Mouse (Mus musculus) heart, adult 2 months (tissue): ENCODE data around the gene Kifc3. TPM values are rescaled to one million over a fixed set of nuclear protein-coding genes. Genes with fewer than 3 reads are reported as not detected.

Experiments
- DNase-seq, 2 experiments: peaks; one replicate each; pipeline ENCODE4 v3.0.0; 2021
- H3K27ac ChIP-seq: fragments of 200-600 bp; 2 replicates; pipeline ENCODE4 v1.8.1; 2022
- H3K27me3 ChIP-seq: fragments of 200-500 bp; 2 replicates; pipeline ENCODE4 v1.6.1; 2012; ENCODE audit warnings: mild to moderate bottlenecking, low read length, inconsistent platforms, mixed read lengths; ENCODE audit not compliant: control insufficient read depth, insufficient read depth
- H3K36me3 ChIP-seq: fragments of 200-500 bp; 2 replicates; pipeline ENCODE4 v1.6.1; 2012; ENCODE audit warnings: low read length, inconsistent platforms; ENCODE audit not compliant: control insufficient read depth, insufficient read depth
- H3K4me1 ChIP-seq: fragments of 200-500 bp; 2 replicates; pipeline ENCODE4 v1.6.1; 2011; ENCODE audit warnings: low read length; ENCODE audit not compliant: control insufficient read depth, insufficient read depth
- H3K4me3 ChIP-seq: fragments of 200-600 bp; 2 replicates; pipeline ENCODE4 v1.8.1; 2022
- H3K79me2 ChIP-seq: fragments of 200-500 bp; replicated peaks from 2 replicates; pipeline ENCODE4 v1.6.1; 2012; ENCODE audit warnings: mild to moderate bottlenecking, inconsistent platforms, low read length, moderate library complexity, mixed read lengths; ENCODE audit not compliant: control insufficient read depth, insufficient read depth
- H3K9ac ChIP-seq: fragments of 200-500 bp; 2 replicates; pipeline ENCODE4 v1.6.1; 2012; ENCODE audit warnings: low read depth, mild to moderate bottlenecking, control low read depth, inconsistent platforms, low read length, mixed read lengths
- CTCF ChIP-seq: fragments of 200-600 bp; IDR thresholded peaks from 2 replicates; pipeline ENCODE4 v1.8.1; 2022; ENCODE audit warnings: antibody characterized with exemption, mild to moderate bottlenecking, moderate library complexity
- EP300 ChIP-seq: fragments of 200-500 bp; IDR thresholded peaks from 2 replicates; pipeline ENCODE4 v1.6.1; 2011; ENCODE audit warnings: low read depth, low read length, control low read depth; ENCODE audit not compliant: insufficient read depth
- POLR2A ChIP-seq: fragments of 200-500 bp; IDR thresholded peaks from 2 replicates; pipeline ENCODE4 v1.6.1; 2011; ENCODE audit warnings: mild to moderate bottlenecking, low read depth, low read length, control low read depth; ENCODE audit not compliant: insufficient read depth
- WGBS: fragments of 180-500 bp; shearing (Covaris S2); methylation state at CpG from one replicate; pipeline ENCODE4 v1.1.7; 2018; 5-methylcytosine and 5-hydroxymethylcytosine counted together
- intact Hi-C: fragments of 180-260 bp; cut with DNase I; formaldehyde crosslinking; loops from one replicate; pipeline ENCODE4 v1.15.1; 2025
- polyA plus RNA-seq: library from polyadenylated mRNA; depleted of rRNA; stranded (reverse); fragments of >200 nt; gene quantifications from 2 replicates; pipeline ENCODE4 v1.2.3, GENCODE M21; 2012
- total RNA-seq, 2 experiments: library from RNA; stranded (reverse); gene quantifications; 2 replicates each; pipeline ENCODE4 v1.2.3; 2021

Gene Kifc3
- total and polyA plus RNA-seq, 3 experiments, result 58.7 to 93.4 (median 76.2) TPM

- Histone ChIP-seq H3K36me3 (no peaks in the 10 kb centered on the region), H3K27ac (no peak overlapping the region), H3K9ac (no peak overlapping the region), H3K4me1 (no peaks in the 10 kb centered on the region), H3K27me3 (no peaks in the 10 kb centered on the region), H3K4me3 (no peak overlapping the region), H3K79me2 (no peaks in the 10 kb centered on the region)
- TF ChIP-seq POLR2A, result no peak
- no peak for TF ChIP-seq EP300
- TF ChIP-seq CTCF, result peak; percentile 79
- WGBS, result 41% methylated on average over 3 of the region's 3 CpGs
- intact Hi-C loops, result no loop called here
- DNase-seq, result peak; percentile 33 to 51
Measured at GRCm38 (mm10) chr8:95067582-95067981, 135.0 kb downstream of the Kifc3 start.

GRCm38 (mm10) chr8:95064531-95064930 lies 138.1 kb downstream of the Kifc3 start:
- TF ChIP-seq CTCF (no peak), POLR2A (no peak), EP300 (no peak)
- WGBS, result 85% methylated on average over 2 of the region's 2 CpGs
- no peak for DNase-seq
- H3K36me3 ChIP-seq, result no peaks in the 10 kb centered on the region
- no peaks in the 10 kb centered on the region for H3K27me3 ChIP-seq
- intact Hi-C loops, result no loop called here
- H3K27ac ChIP-seq, result no peak overlapping the region
- H3K9ac ChIP-seq, result no peak overlapping the region
- H3K79me2 ChIP-seq, result no peaks in the 10 kb centered on the region
- H3K4me1 ChIP-seq, result peaks cover under 1% of the 10 kb centered on the region
- no peak overlapping the region for H3K4me3 ChIP-seq

GRCm38 (mm10) chr8:95059812-95060533 lies 142.6 kb downstream of the Kifc3 start:
- Histone ChIP-seq H3K9ac (no peak overlapping the region), H3K27ac (no peak overlapping the region), H3K27me3 (no peaks in the 10 kb centered on the region; the same call in 1 of the 2 replicates), H3K79me2 (no peaks in the 10 kb centered on the region), H3K4me1 (peaks cover 1% of the 10 kb centered on the region), H3K36me3 (no peaks in the 10 kb centered on the region), H3K4me3 (no peak overlapping the region)
- WGBS, result 20% methylated on average over 6 of the region's 6 CpGs
- intact Hi-C loops, result no loop called here
- DNase-seq, result no peak
- TF ChIP-seq CTCF, result no peak
- no peak for TF ChIP-seq EP300
- no peak for TF ChIP-seq POLR2A

- Histone ChIP-seq H3K36me3 (no peaks in the 10 kb centered on the region), H3K9ac (no peak overlapping the region), H3K27me3 (no peaks in the 10 kb centered on the region; the same call in 1 of the 2 replicates), H3K4me1 (peaks cover 1% of the 10 kb centered on the region), H3K27ac (no peak overlapping the region), H3K79me2 (no peaks in the 10 kb centered on the region), H3K4me3 (no peak overlapping the region)
- intact Hi-C loops, result no loop called here
- TF ChIP-seq CTCF (no peak), POLR2A (no peak), EP300 (no peak)
- no peak for DNase-seq
- WGBS, result 67% methylated on average over 6 of the region's 6 CpGs
Measured at GRCm38 (mm10) chr8:95058661-95059060, 144.0 kb downstream of the Kifc3 start.

- no peaks in the 10 kb centered on the region for H3K36me3 ChIP-seq
- TF ChIP-seq POLR2A, result no peak
- no peak for TF ChIP-seq CTCF
- no peak for TF ChIP-seq EP300
- DNase-seq, result no peak
- H3K27me3 ChIP-seq, result no peaks in the 10 kb centered on the region; the same call in 1 of the 2 replicates
- peaks cover 1% of the 10 kb centered on the region for H3K4me1 ChIP-seq
- intact Hi-C loops, result no loop called here
- H3K79me2 ChIP-seq, result no peaks in the 10 kb centered on the region
- no peak overlapping the region for H3K9ac ChIP-seq
- no peak overlapping the region for H3K4me3 ChIP-seq
- H3K27ac ChIP-seq, result no peak overlapping the region
- 81% methylated on average over 5 of the region's 5 CpGs for WGBS
Measured at GRCm38 (mm10) chr8:95056414-95056813, 146.2 kb downstream of the Kifc3 start.

GRCm38 (mm10) chr8:95054927-95055510 lies 147.6 kb downstream of the Kifc3 start, which contains the start of gene Drc7:
TSS of gene Drc7 (plus strand) at chr8:95055103.
- WGBS, result 28% methylated on average over 2 of the region's 2 CpGs

More at GRCm38 (mm10) chr8:95054927-95055510, 147.6 kb downstream of the Kifc3 start, which contains the start of gene Drc7:
- no peaks in the 10 kb centered on the region; the same call in 1 of the 2 replicates for H3K27me3 ChIP-seq
- TF ChIP-seq POLR2A (no peak), CTCF (no peak), EP300 (no peak)
- H3K79me2 ChIP-seq, result no peaks in the 10 kb centered on the region
- peaks cover 1% of the 10 kb centered on the region for H3K4me1 ChIP-seq
- DNase-seq, result no peak
- no peak within 1 kb of the TSS for H3K27ac ChIP-seq
- intact Hi-C loops, result no loop called here
- no peaks in the 10 kb centered on the region for H3K36me3 ChIP-seq
- H3K4me3 ChIP-seq, result no peak within 1 kb of the TSS
- H3K9ac ChIP-seq, result no peak within 1 kb of the TSS
